Mouse (Mus musculus): ENCODE measurements around the gene Nt5c3. TPM values are rescaled to one million over a fixed set of nuclear protein-coding genes. Genes with fewer than 3 reads are reported as not detected.
A peak's percentile ranks its signal among the peaks of the same experiment; 100 is the strongest.
"Not testable (repeated sequence)": the region's sequence is repeated elsewhere in the genome, so short reads cannot be mapped to it uniquely, and the experiment has no call there.

Gene Nt5c3
- total and polyA plus RNA-seq, 2 experiments, result 12.6 to 42.9 TPM

- H3K4me3 ChIP-seq (ENCODE audit: insufficient read depth, low read depth, low read length), result no peak overlapping the region
- TF ChIP-seq POLR2A (IDR thresholded peaks at IDR 0.05; ENCODE audit: extremely low read depth, insufficient read depth, low read length), result no peak
- no peak for TF ChIP-seq CTCF (IDR thresholded peaks at IDR 0.05; ENCODE audit: low read depth, low read length)
- no peaks in the 10 kb centered on the region for H3K4me1 ChIP-seq (ENCODE audit: control insufficient read depth, insufficient read depth, low read length)
- peaks cover 41% of the 10 kb centered on the region for H3K36me3 ChIP-seq (ENCODE audit: control insufficient read depth, insufficient read depth, low read length)
- DNase-seq (ENCODE audit: extremely low read depth, low read depth, low spot score), result peak; percentile 37
- WGBS, result 74% methylated on average over 6 of the region's 6 CpGs
- no peaks in the 10 kb centered on the region for H3K79me2 ChIP-seq (ENCODE audit: control insufficient read depth, insufficient read depth, low read length)
- no peak overlapping the region for H3K9ac ChIP-seq (ENCODE audit: low read depth, low read length)
- no peak overlapping the region for H3K27ac ChIP-seq (replicated peaks; ENCODE audit: insufficient read depth, low read depth, low read length)
- H3K27me3 ChIP-seq (ENCODE audit: control insufficient read depth, insufficient read depth, low read length), result no peaks in the 10 kb centered on the region
Observed at GRCm38 (mm10) chr6:56888561-56888960, 35.2 kb downstream of the Nt5c3 start.

DNA sequence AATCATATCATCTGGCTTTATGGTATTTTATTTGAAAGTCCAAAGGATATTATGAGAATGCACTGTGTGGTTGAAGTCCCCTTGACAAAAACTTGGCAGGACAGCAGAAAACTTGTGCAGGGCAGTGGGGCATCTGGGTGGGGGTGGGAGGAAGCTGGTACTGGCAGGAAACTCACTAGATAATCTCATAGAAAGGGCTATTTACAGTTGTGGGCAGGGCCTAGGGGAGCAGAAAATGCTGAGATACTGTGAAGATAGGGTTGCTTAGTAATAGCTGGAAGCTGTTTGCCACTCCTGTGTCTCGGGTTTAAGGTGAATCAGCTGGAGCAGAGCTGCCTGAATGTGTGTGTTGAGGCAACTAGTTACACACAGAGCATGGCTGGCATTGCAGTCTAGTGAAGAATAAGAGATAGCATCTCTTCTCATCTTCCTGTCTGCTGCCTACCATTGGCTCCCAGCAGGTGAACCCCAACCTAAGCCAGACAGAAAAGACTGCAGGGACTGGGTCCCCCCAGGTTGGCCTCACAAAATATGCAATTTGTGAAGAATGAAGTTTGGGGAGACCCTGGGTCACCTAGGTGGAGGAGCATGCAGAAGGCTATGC is 44.3 kb downstream of the Nt5c3 start:
- Histone ChIP-seq H3K4me3 (ENCODE audit: insufficient read depth, low read depth, low read length) (no peak overlapping the region), H3K36me3 (ENCODE audit: control insufficient read depth, insufficient read depth, low read length) (peaks cover 36% of the 10 kb centered on the region), H3K27ac (replicated peaks; ENCODE audit: insufficient read depth, low read depth, low read length) (no peak overlapping the region), H3K9ac (ENCODE audit: low read depth, low read length) (no peak overlapping the region), H3K79me2 (ENCODE audit: control insufficient read depth, insufficient read depth, low read length) (0 out of 2 replicates have a peak, but pooled peaks cover 2% of the 10 kb centered on the region), H3K27me3 (ENCODE audit: control insufficient read depth, insufficient read depth, low read length) (no peaks in the 10 kb centered on the region), H3K4me1 (ENCODE audit: control insufficient read depth, insufficient read depth, low read length) (no peaks in the 10 kb centered on the region; the same call in 1 of the 2 replicates)
- 57% methylated on average over 1 of the region's 1 CpGs for WGBS
- TF ChIP-seq POLR2A (IDR thresholded peaks at IDR 0.05; ENCODE audit: extremely low read depth, insufficient read depth, low read length) (no peak), CTCF (IDR thresholded peaks at IDR 0.05; ENCODE audit: low read depth, low read length) (no peak)
- DNase-seq (ENCODE audit: extremely low read depth, low read depth, low spot score), result no peak

DNA sequence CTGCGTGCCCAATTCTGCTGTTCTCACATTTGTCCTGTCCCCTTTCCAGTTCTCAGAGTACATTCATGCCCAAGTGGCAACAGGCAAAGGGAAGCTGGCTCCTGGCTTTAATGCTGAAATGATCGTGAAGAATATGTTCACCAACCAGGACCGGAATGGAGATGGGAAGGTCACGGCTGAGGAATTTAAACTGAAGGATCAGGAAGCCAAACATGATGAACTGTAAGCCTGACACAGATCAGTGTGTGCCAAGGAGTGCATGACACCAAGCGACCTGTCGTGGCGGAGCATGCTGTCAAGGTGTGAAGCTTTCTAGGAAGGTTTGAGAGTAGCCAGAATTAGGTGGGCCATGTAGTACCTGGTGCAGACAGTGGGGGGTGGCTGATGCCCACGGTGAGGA is 45.7 kb downstream of the Nt5c3 start:
- peak; percentile 36 for TF ChIP-seq CTCF (IDR thresholded peaks at IDR 0.05; ENCODE audit: low read depth, low read length)
- no peak for TF ChIP-seq POLR2A (IDR thresholded peaks at IDR 0.05; ENCODE audit: extremely low read depth, insufficient read depth, low read length)

DNA sequence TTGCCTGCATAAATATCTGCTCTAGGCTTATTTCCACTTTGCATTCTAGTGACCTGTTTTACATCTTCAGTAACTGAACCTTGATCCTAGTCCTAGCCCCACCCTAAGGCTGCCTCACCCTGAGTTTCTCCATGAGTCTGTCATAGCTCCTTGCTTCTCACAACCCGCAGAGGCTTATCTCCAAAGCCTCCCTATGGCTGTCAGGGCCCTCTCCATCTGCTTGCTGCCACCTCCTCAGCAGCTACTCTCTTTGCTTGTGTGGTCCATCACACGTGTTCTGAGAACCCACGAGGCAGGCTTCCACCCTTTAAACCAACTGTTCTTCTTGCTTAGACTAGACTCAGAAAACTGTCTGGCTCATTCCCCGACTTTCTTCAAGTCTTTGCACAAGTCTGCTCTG is 46.9 kb downstream of the Nt5c3 start:
- H3K4me1 ChIP-seq (ENCODE audit: control insufficient read depth, insufficient read depth, low read length), result no peaks in the 10 kb centered on the region; the same call in 1 of the 2 replicates
- no peak overlapping the region for H3K9ac ChIP-seq (ENCODE audit: low read depth, low read length)
- TF ChIP-seq POLR2A (IDR thresholded peaks at IDR 0.05; ENCODE audit: extremely low read depth, insufficient read depth, low read length) (no peak), CTCF (IDR thresholded peaks at IDR 0.05; ENCODE audit: low read depth, low read length) (no peak)
- no peak for DNase-seq (ENCODE audit: extremely low read depth, low read depth, low spot score)
- peaks cover 19% of the 10 kb centered on the region for H3K36me3 ChIP-seq (ENCODE audit: control insufficient read depth, insufficient read depth, low read length)
- no peaks in the 10 kb centered on the region for H3K27me3 ChIP-seq (ENCODE audit: control insufficient read depth, insufficient read depth, low read length)
- H3K27ac ChIP-seq (replicated peaks; ENCODE audit: insufficient read depth, low read depth, low read length), result no peak overlapping the region
- no peak overlapping the region for H3K4me3 ChIP-seq (ENCODE audit: insufficient read depth, low read depth, low read length)
- 89% methylated on average over 4 of the region's 4 CpGs for WGBS
- H3K79me2 ChIP-seq (ENCODE audit: control insufficient read depth, insufficient read depth, low read length), result 0 out of 2 replicates have a peak, but pooled peaks cover 2% of the 10 kb centered on the region

More for the DNA sequence above, 45.7 kb downstream of the Nt5c3 start:
- H3K27ac ChIP-seq (replicated peaks; ENCODE audit: insufficient read depth, low read depth, low read length), result no peak overlapping the region
- no peaks in the 10 kb centered on the region; the same call in 1 of the 2 replicates for H3K4me1 ChIP-seq (ENCODE audit: control insufficient read depth, insufficient read depth, low read length)
- no peaks in the 10 kb centered on the region for H3K27me3 ChIP-seq (ENCODE audit: control insufficient read depth, insufficient read depth, low read length)
- no peak overlapping the region for H3K4me3 ChIP-seq (ENCODE audit: insufficient read depth, low read depth, low read length)
- DNase-seq (ENCODE audit: extremely low read depth, low read depth, low spot score), result no peak
- no peak overlapping the region for H3K9ac ChIP-seq (ENCODE audit: low read depth, low read length)
- H3K79me2 ChIP-seq (ENCODE audit: control insufficient read depth, insufficient read depth, low read length), result 0 out of 2 replicates have a peak, but pooled peaks cover 2% of the 10 kb centered on the region
- H3K36me3 ChIP-seq (ENCODE audit: control insufficient read depth, insufficient read depth, low read length), result peaks cover 25% of the 10 kb centered on the region
- WGBS, result 87% methylated on average over 8 of the region's 8 CpGs

DNA sequence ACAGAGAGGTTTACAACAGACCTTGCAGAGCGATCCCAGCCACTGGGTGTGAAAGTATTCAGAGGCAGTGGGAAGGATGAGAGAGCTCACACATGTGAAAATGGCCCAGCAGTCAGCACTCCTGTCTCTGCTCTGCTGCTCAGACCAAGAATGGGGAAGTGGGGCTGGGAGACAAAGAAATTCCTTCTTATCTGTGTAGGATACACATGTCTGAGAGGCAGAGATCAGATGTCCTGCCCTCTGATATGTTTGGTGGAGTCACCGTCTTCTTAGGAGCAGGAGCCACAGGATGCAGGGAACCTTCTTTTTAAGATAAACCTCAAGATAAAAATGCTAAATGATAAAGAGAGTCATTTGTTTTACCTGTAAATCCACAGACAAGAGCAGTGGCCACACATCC is 53.7 kb downstream of the Nt5c3 start:
- no peak for DNase-seq (ENCODE audit: extremely low read depth, low read depth, low spot score)
- Histone ChIP-seq H3K4me1 (ENCODE audit: control insufficient read depth, insufficient read depth, low read length) (no peaks in the 10 kb centered on the region), H3K27me3 (ENCODE audit: control insufficient read depth, insufficient read depth, low read length) (no peaks in the 10 kb centered on the region), H3K4me3 (ENCODE audit: insufficient read depth, low read depth, low read length) (no peak overlapping the region), H3K79me2 (ENCODE audit: control insufficient read depth, insufficient read depth, low read length) (no peaks in the 10 kb centered on the region), H3K27ac (replicated peaks; ENCODE audit: insufficient read depth, low read depth, low read length) (no peak overlapping the region), H3K9ac (ENCODE audit: low read depth, low read length) (no peak overlapping the region), H3K36me3 (ENCODE audit: control insufficient read depth, insufficient read depth, low read length) (peaks cover 6% of the 10 kb centered on the region; the same call in 1 of the 2 replicates)
- TF ChIP-seq CTCF (IDR thresholded peaks at IDR 0.05; ENCODE audit: low read depth, low read length), result no peak
- TF ChIP-seq POLR2A (IDR thresholded peaks at IDR 0.05; ENCODE audit: extremely low read depth, insufficient read depth, low read length), result no peak
- WGBS, result 86% methylated on average over 2 of the region's 2 CpGs

GRCm38 (mm10) chr6:56868565-56868964 is 55.2 kb downstream of the Nt5c3 start:
- 79% methylated on average over 8 of the region's 8 CpGs for WGBS
- H3K79me2 ChIP-seq (ENCODE audit: control insufficient read depth, insufficient read depth, low read length), result no peaks in the 10 kb centered on the region
- no peak overlapping the region for H3K9ac ChIP-seq (ENCODE audit: low read depth, low read length)
- H3K36me3 ChIP-seq (ENCODE audit: control insufficient read depth, insufficient read depth, low read length), result peaks cover 6% of the 10 kb centered on the region; the same call in 1 of the 2 replicates
- H3K4me3 ChIP-seq (ENCODE audit: insufficient read depth, low read depth, low read length), result no peak overlapping the region
- no peaks in the 10 kb centered on the region for H3K27me3 ChIP-seq (ENCODE audit: control insufficient read depth, insufficient read depth, low read length)
- no peak overlapping the region for H3K27ac ChIP-seq (replicated peaks; ENCODE audit: insufficient read depth, low read depth, low read length)
- TF ChIP-seq CTCF (IDR thresholded peaks at IDR 0.05; ENCODE audit: low read depth, low read length) (no peak), POLR2A (IDR thresholded peaks at IDR 0.05; ENCODE audit: extremely low read depth, insufficient read depth, low read length) (no peak)
- no peaks in the 10 kb centered on the region for H3K4me1 ChIP-seq (ENCODE audit: control insufficient read depth, insufficient read depth, low read length)
- DNase-seq (ENCODE audit: extremely low read depth, low read depth, low spot score), result no peak

- not testable (repeated sequence) for H3K9ac ChIP-seq (ENCODE audit: low read depth, low read length); H3K27me3 ChIP-seq (ENCODE audit: control insufficient read depth, insufficient read depth, low read length); H3K27ac ChIP-seq (replicated peaks; ENCODE audit: insufficient read depth, low read depth, low read length); DNase-seq (ENCODE audit: extremely low read depth, low read depth, low spot score); H3K79me2 ChIP-seq (ENCODE audit: control insufficient read depth, insufficient read depth, low read length); H3K4me1 ChIP-seq (ENCODE audit: control insufficient read depth, insufficient read depth, low read length); H3K36me3 ChIP-seq (ENCODE audit: control insufficient read depth, insufficient read depth, low read length); H3K4me3 ChIP-seq (ENCODE audit: insufficient read depth, low read depth, low read length)
- 100% methylated on average over 1 of the region's 1 CpGs for WGBS
Observed at GRCm38 (mm10) chr6:56866899-56867298, 56.8 kb downstream of the Nt5c3 start.

All from liver, adult 2 months (tissue).